Mouse (Mus musculus) erythroblast, embryonic 14.5 days (primary cell): ENCODE data around the gene Tpgs1.

Experiments used
- GATA1 ChIP-seq: IDR thresholded peaks from 2 replicates; pipeline ENCODE4 v1.6.1; 2012; ENCODE audit warnings: low read length, inconsistent platforms, mixed read lengths
- TAL1 ChIP-seq: IDR thresholded peaks from 3 replicates; pipeline ENCODE4 v1.6.1; 2012; ENCODE audit warnings: low read length, inconsistent platforms, mixed read lengths

DNA sequence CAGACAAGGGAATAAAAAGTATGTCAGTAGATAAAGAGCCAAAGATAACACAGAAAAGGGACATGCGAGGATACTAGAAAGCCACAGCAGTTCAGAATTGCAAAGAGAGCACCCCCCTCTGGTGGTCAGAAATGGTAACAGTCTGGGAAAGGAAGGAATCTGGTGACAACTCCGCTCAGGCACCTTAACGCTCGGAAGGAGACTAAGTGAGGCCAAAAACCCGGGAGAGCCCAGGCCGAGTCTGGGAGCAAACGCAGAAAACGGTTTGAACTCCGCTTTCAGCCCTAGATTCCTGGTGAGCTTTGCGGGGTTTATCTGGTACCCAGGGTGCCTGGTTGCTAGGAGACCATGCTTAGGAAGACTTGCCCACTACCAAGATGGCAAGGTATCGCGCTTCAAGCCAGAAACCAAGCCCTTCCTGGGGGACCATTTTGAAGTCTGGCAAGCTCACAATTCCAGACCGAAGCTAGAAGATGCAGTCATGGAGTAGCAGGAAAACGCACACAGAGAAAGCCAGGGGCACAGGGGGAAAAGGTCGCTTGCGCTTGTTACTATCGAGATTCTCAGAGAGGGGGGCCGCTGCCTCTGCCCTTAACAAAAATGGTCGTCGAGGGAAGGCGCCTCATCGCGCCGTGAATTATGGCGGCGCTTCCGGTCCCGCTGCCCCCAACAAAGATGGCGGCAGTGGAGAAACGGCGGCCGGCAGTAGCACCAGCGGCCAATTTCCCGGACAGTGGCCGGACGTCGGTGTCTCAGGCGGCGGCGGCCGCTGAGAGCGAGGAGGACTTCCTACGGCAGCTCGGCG is at the start of gene Tpgs1:
- TF ChIP-seq GATA1 = 0 out of 2 replicates have a peak, but pooled peaks have one; percentile 15
- no peak for TF ChIP-seq TAL1
